Mouse (Mus musculus) CH12.LX (cell line): ENCODE results near the gene Gm13124.

Source experiments
- CTCF ChIP-seq, 2 experiments: IDR thresholded peaks in 1 of 2; conservative IDR thresholded peaks in 1 of 2; 2 replicates each; pipeline ENCODE4 v1.5.1; 2011 to 2012; ENCODE audit warnings: low read depth in 2 of 2, low read length in 2 of 2, improper control_type of control experiment in 1 of 2, inconsistent platforms in 1 of 2, mild to moderate bottlenecking in 1 of 2, moderate library complexity in 1 of 2
- EP300 ChIP-seq: IDR thresholded peaks from 2 replicates; pipeline ENCODE4 v1.6.1; 2011; ENCODE audit warnings: low read length, improper control_type of control experiment
- POLR2AphosphoS2 ChIP-seq: IDR thresholded peaks from 2 replicates; pipeline ENCODE4 v1.6.1; 2011; ENCODE audit warnings: low read depth, low read length, improper control_type of control experiment
- USF1 ChIP-seq: IDR thresholded peaks from 2 replicates; pipeline ENCODE4 v1.6.1; 2014; ENCODE audit warnings: low read depth, mild to moderate bottlenecking, inconsistent platforms, low read length, improper control_type of control experiment

GRCm38 (mm10) chr4:144561205-144561604 is 3.7 kb downstream of the Gm13124 start:
- TF ChIP-seq CTCF (conservative IDR thresholded peaks at IDR 0.05 in 1 of 2, IDR thresholded peaks at IDR 0.05 in 1 of 2; ENCODE audit: low read depth in 2 of 2, low read length in 2 of 2) (no peak), USF1 (no peak), POLR2AphosphoS2 (no peak), EP300 (no peak)
